Mouse (Mus musculus) lung, embryonic 16.5 days (tissue): ENCODE measurements around the gene Clpx. TPM values are rescaled to one million over a fixed set of nuclear protein-coding genes. Genes with fewer than 3 reads are reported as not detected.

Source experiments
- ATAC-seq: fragments of 200-750 bp; cut with Nextera tagmentation; 2 replicates; pipeline ENCODE4 v1.8.0; 2017; ENCODE audit warnings: low read depth, mild to moderate bottlenecking, moderate library complexity
- H3K27ac ChIP-seq: fragments of 300-500 bp; sonication (generic); 2 replicates; pipeline ENCODE4 v1.5.1; 2014; ENCODE audit warnings: mild to moderate bottlenecking, control low read depth, low read length
- H3K27me3 ChIP-seq: fragments of 300-500 bp; sonication (generic); 2 replicates; pipeline ENCODE4 v1.6.1; 2014; ENCODE audit warnings: low read depth, low read length, mixed read lengths; ENCODE audit not compliant: control insufficient read depth, insufficient read depth
- H3K36me3 ChIP-seq: fragments of 300-500 bp; sonication (generic); 2 replicates; pipeline ENCODE4 v1.6.1; 2014; ENCODE audit warnings: low read length; ENCODE audit not compliant: control insufficient read depth, insufficient read depth
- H3K4me1 ChIP-seq: fragments of 300-500 bp; sonication (generic); replicated peaks from 2 replicates; pipeline ENCODE4 v1.6.1; 2014; ENCODE audit warnings: low read length, mixed read lengths; ENCODE audit not compliant: control insufficient read depth, insufficient read depth
- H3K4me2 ChIP-seq: fragments of 300-500 bp; sonication (generic); 2 replicates; pipeline ENCODE4 v1.6.1; 2014; ENCODE audit warnings: low read depth, low read length, control low read depth
- H3K4me3 ChIP-seq: fragments of 300-500 bp; sonication (generic); 2 replicates; pipeline ENCODE4 v1.5.1; 2014; ENCODE audit warnings: mild to moderate bottlenecking, low read length, control low read depth
- H3K9ac ChIP-seq: fragments of 300-500 bp; sonication (generic); 2 replicates; pipeline ENCODE4 v1.6.1; 2014; ENCODE audit warnings: low read length, control low read depth
- H3K9me3 ChIP-seq: fragments of 300-500 bp; sonication (generic); 2 replicates; pipeline ENCODE4 v1.6.1; 2016; ENCODE audit warnings: low read length; ENCODE audit not compliant: control insufficient read depth
- WGBS: fragments of 180-500 bp; shearing (Covaris S2); extraction: QIAGEN DNeasy Blood & Tissue Kit; methylation state at CpG from one replicate; pipeline ENCODE4 v1.1.7; 2014; 5-methylcytosine and 5-hydroxymethylcytosine counted together
- polyA plus RNA-seq: library from polyadenylated mRNA; unstranded; fragments of >200 nt; fragmentation: Nextera tagmentation; extraction: Ambion mirVana; gene quantifications from 2 replicates; pipeline ENCODE4 v1.2.1, GENCODE M21; 2015

The Clpx gene
- polyA plus RNA-seq, 1 experiment from 2014 or later = 51.8 TPM

- H3K27me3 ChIP-seq = no peaks in the 10 kb centered on the region
- no peaks in the 10 kb centered on the region for H3K4me1 ChIP-seq
- H3K4me2 ChIP-seq = no peak overlapping the region
- H3K27ac ChIP-seq = peak overlapping the region; percentile 82
- no peak overlapping the region for H3K4me3 ChIP-seq
- 70% methylated on average over 5 of the region's 5 CpGs for WGBS
- H3K9ac ChIP-seq = no peak overlapping the region
- no peaks in the 10 kb centered on the region for H3K36me3 ChIP-seq
- no peaks in the 10 kb centered on the region for H3K9me3 ChIP-seq
- ATAC-seq = no peak
Observed at GRCm38 (mm10) chr9:65374468-65375162, 80.6 kb downstream of the Clpx start.

- Histone ChIP-seq H3K4me3 (no peak overlapping the region), H3K9me3 (no peaks in the 10 kb centered on the region), H3K4me2 (no peak overlapping the region), H3K4me1 (no peaks in the 10 kb centered on the region), H3K9ac (no peak overlapping the region), H3K27me3 (no peaks in the 10 kb centered on the region), H3K27ac (peak overlapping the region; percentile 82), H3K36me3 (no peaks in the 10 kb centered on the region)
- WGBS = 61% methylated on average over 9 of the region's 9 CpGs
- ATAC-seq = peak; percentile 79
Observed at GRCm38 (mm10) chr9:65375163-65375934, 81.3 kb downstream of the Clpx start.

Other genes with a start within 250 kb of the Clpx start
- 11.0 and 11.3 TPM in 2 replicates for gene Igdcc4, start 192.8 kb upstream of the Clpx start, polyA plus RNA-seq
- gene Igdcc3, start 153.1 kb upstream of the Clpx start, polyA plus RNA-seq = 0.85 and 1.3 TPM in 2 replicates
- gene Parp16, start 98.9 kb upstream of the Clpx start, polyA plus RNA-seq = 5.7 TPM in 2 replicates
- gene Cilp, start 29.1 kb upstream of the Clpx start, polyA plus RNA-seq = 0.19 and 0.35 TPM in 2 replicates
- gene Pdcd7, start 51.8 kb downstream of the Clpx start, polyA plus RNA-seq = 3.9 and 4.9 TPM in 2 replicates
- gene Ubap1l, start 66.8 kb downstream of the Clpx start, polyA plus RNA-seq = 0.35 TPM in 1 of 2 replicates, not detected in the other
- gene Kbtbd13, start 97.4 kb downstream of the Clpx start, polyA plus RNA-seq = 4.7 and 4.8 TPM in 2 replicates
- 53.8 and 55.8 TPM in 2 replicates for gene Rasl12, start 104.2 kb downstream of the Clpx start, polyA plus RNA-seq
- gene Slc51b, start 128.7 kb downstream of the Clpx start, polyA plus RNA-seq = not detected in 2 replicates
- gene Mtfmt, start 141.5 kb downstream of the Clpx start, polyA plus RNA-seq = 20.1 and 22.2 TPM in 2 replicates
- 98.9 and 99.2 TPM in 2 replicates for gene Spg21, start 166.7 kb downstream of the Clpx start, polyA plus RNA-seq
- gene Ankdd1a, start 225.9 kb downstream of the Clpx start, polyA plus RNA-seq = not detected in 2 replicates